Mouse (Mus musculus): ENCODE results near the gene Trim33.

Trim33 gene

DNA sequence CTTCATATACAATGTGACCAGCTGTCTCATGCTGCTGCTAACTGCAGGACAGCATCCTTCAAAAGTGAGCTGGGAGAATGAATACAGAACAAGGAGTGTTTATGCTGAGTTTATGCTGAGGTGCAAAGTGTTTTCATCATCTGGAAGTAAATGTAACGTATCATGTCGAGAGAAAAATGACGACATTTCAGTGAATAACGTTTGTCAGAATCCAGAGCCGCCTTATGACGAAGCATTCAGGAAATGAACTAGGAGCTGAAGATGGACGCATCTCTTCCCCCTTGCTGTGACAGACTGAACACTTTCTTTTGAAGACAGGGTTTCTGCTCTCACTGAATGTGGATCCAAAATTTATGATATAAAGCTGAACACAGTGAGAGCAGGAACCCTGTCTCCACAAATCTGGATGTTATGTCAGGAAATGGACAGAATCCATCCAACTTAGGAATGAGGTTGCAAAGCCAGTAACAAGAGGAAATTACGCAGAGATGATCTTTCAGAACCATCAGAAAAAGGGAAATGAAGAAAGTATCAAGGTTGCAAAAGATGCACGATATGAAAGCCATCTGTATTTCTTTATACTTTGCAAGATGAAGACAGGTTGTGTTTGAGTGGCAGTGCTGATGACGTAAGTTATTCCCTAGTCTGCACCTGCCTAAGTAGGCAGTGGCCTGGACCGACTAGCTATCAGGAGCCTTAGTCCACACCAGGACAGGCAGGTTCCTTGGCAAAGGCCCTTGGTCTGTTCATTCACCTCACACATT, 85.3 kb downstream of the Trim33 start:
- no peak for DNase-seq

DNA sequence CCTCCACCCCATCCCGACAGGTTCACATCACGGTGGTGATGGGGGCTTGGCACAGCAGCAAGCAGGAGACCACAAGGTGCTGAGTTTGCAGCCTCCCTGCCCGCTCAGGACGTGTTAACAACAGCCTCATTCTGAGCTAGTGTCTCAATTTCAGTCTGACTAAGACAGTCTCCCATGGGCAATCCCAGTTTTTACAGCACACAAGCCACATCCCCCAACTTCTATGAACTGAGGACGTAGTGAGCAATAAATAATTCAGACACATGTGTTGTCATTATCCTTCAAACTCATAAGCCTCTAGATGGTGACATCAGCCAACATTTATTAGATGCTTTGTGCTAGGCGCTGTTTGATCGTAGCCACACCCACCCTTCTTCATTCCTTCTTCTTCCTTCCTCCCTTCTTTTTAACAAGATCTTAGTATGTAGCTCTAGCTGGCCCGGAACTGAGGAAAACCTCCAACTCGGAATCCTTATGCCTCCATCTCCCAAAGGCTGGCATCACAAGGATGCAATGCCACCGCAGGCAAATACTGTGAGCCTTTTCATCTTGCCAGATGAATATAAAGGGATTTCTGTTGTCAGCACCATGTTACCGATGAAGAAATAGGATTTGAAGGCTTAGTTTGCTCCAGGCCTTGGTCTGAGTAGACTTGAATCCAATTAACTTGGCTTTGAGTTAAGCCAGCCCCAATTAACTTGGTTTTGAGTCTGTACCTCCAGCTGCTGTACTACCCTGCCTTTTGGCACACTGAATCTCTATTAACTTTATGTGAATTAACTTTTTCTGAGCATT, 88.3 kb downstream of the Trim33 start:
- no peak for DNase-seq

DNA sequence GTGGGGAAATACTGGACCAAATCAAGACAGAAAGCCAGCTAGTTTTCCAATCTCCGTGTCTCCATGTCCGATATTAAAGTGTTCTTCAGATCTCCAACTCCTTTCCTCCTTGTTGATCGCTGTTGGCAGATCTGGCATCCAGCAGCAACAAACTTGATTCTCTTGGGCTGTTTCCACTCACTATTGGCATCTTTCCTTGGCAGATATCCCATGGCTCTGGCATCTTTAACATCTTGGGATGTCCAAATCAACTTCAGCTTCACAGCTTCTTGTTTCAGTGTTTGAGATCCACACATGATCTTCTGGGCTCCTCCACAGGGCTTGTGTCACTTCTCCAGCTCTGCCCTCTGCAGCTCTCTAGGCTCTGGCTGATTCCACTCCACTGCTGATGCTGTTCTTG, 89.6 kb downstream of the Trim33 start:
- DNase-seq: no peak

DNA sequence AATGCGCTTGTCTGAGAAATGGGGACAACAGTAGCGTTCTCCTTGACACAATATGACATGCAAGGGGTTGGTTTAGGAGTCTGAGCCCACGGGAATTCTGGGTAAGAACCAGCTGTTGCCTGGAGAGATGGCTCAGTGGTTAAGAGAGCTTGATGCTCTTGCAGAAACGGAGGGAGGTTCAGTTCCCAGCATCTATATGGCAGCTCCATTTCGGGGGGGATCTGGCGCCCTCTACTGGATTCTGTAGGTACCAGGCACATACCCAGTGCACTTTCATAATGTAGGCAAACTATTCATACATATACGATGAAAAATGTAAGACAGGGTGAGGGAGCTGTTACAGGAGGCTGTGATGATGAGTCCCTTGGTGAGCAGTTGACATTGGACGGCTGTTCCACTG, 94.9 kb downstream of the Trim33 start:
- peak; percentile 70 for DNase-seq

DNA sequence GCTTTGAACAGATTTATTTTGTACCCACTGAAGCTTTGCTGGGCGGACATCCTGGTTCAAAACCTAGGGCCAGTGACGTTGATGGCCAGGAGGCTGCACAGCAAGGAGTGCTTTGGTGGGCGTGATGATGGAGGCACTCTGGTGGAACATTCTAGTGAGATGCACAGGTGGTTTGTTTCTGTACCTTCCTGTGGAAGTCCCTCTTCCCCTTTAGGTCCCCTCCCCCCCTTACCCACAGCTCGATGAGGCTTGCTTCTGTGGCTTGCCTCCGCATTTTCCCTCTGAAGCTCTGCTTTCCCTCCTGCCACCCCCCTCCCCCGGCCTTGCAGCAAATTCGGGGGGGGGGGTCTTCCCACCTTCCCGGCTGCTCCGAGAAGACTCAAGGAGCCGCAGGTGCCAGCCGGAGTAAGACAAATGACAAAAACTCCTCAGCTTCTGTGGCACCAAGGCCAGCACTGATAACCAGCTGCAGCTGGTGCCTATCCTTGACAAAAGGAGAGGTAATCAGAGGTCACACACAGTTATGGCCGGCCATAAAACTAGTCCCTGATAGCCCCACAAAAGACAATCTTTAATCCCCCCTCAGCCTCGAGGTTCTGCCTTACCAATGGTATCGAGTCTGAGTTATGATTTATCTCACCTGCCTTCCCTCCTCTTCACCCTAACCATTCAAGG, 96.2 kb downstream of the Trim33 start:
- no peak for DNase-seq

DNA sequence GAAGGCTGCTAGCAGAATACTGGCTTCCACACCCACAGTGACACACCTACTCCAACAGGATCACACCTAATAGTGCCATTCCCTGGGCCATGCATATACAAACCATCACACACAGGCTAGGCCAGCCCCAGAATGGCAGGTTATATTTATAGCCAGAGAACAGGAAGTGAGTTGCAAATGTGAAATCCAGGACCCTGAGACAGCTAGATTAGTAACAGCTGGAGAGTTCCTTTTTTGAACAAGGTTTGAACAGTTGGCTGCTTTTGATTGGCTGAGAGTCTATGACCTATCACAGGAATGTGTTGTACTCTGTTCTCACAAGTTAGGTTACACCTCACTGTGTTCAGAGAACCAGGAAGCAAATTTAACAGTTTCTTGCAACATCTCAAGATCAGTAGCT, 98.9 kb downstream of the Trim33 start:
- no peak for DNase-seq

DNA sequence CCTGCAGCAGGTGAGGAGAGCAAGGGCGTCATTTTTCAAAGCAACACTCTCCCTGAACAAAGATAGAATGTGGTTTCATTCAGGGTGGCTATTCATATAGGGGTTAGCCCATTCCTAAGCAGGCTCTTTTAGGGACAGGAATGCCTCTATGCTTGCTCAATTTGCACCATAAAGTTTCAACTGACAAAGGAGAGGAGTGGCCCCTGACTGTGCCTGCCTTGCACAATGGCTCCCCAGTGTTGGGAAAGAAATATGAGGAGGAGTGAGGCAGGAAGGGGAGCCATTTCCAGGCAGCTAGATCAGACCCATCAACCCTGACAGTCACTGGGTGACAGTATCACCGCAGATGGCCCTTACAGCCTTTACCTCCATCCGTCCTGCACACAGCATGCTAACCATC, 100.3 kb downstream of the Trim33 start:
- no peak for DNase-seq

DNA sequence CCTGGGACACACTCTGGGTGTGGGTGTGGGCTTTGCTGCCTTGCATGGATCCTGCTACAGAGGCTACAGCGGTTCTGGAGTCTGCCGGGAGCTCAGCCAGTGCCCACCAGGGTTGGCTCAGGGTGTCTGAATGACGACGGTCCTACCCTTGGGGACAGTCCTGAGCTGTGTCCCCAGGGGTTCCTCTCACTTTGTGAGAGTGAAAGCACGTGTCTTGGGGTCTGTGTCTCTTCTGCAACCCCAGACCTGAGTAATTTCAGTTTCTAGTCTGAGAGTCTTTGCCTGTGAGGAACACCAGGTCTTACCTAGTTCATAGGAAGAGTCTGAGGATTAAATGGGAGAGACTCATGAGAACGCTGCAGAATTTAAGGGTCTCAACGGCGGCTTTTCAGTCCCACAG, 101.7 kb downstream of the Trim33 start:
- DNase-seq: no peak

DNA sequence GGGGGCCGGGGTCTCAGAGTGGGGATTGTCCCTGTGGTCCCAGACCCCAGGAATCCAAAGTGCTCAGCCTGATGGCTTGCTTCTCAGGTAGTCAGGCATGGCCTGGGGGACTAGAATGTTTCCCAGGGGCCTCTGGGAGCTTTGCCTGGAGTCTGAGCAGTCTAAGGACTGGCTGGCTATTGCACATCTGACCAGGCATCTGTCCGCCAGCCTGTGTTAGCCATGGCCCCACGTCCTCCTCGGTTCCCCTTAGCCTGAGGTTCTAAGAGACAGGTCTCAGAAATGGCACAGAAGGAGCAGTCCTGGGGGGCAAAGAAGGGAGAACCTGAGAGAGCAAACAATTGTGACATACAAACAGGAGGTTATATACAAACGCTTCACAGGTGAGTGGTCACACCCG, 102.3 kb downstream of the Trim33 start:
- no peak for DNase-seq

DNA sequence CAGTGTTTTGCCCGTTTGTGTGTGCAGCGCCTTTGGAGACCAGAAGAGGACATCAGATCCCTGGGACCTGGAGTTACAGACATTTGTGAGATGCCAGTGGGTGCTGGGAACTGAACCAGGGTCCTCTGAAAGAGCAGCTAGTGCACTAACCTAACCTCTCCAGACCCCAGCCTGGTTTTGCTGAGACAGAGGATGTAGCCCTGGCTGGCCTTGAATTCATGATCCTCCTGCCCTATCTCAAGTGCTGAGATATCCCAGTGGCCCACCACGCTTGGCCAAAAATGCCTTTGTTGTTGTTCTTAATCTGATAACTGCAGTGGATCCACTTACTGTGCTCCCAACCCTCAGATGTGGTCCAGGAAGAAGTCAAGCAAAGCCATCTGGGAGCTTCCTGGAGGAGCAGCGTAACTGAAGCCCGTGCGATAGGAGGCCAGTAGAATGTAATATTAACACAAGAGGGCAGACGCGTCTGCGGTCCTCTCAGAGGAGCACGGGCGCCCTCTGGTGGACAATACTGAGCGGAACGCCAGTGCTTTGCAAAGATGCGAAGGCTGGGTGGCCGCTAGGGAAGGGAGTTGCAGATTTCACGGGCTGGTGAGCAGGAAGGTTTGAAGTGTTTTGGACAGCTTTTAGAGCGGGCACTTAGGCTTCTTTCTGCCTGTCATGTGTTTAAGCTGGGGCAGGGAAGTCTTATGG, 103.9 kb downstream of the Trim33 start:
- peak; percentile 92 for DNase-seq

DNA sequence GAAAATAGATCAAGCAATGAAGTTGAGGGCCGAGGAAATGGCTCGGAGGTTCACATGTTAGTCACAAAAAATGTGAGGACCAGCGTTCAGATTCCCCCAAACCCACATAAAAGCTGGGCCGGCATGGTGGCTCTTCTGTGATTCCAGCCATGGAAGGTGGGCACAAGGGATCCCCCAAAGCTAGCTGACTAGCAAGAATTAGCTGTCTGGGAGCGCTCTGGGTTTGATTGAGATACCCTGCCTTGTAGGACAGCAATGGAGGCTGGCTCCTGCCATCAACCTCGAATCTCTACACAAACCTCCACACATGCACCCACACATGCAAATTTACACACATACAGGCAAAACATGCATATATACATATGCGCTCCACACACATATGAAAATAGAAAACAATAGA, 105.4 kb downstream of the Trim33 start:
- DNase-seq: no peak

DNA sequence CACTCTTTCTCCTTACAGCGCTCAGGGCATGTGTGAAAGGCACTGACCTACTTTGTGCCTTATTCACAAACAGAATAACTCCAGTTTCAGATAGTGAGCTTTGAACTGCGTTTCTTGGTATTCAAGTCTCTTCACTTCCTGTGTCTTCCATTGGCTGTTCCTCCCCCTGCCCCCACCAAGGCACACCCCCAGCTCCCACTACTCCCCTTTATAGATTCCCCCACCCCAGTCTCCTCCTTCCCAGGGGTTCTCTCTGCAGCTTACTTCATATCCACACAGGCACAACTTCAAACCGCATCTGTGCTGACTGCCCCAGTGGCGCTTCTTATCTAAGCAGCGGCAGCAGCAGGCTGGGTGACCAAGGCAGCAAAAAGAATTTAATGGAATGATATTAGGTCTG, 105.9 kb downstream of the Trim33 start:
- DNase-seq: peak; percentile 61

DNA sequence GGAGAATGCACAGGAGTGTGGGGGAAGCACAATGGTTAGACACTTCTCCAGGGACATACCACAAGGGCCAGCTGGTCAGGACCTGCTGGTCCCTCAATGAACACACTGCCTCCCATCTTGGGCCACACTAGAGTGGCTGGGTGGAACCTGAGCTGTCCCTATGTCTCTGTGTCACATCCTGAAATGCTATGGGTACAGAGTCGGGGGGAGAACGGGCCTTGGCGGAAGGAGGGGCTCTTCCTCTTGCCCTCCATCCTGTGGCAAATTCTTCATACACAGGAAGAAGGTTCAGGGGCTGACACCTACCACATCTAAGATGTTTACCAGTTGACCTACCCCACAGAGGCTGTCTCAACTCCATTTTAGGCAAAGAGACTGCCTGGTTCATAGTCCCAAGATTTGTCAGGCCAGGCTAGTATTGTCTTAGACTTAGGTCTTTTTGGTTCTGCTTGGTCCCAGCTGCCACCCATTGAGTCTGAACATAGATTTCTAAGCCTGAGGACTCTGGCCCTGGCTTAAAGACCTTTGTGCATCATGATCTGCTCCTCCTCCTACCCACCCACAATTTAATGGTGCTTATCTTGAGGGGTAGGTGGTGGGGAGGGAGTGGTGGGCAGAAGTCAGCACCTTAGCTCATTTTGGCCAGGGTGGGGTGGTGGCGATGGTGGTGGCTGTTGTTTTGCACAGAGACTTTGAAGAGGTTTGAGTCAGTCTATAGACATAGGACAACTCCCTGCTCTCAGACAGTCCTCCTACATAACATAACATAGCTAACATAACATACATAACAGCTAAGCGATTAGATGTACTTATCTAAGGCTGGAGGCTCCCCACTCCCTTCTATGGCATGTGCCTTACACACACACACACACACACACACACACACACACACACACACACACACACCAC, 106.5 kb downstream of the Trim33 start:
- DNase-seq: no peak

DNA sequence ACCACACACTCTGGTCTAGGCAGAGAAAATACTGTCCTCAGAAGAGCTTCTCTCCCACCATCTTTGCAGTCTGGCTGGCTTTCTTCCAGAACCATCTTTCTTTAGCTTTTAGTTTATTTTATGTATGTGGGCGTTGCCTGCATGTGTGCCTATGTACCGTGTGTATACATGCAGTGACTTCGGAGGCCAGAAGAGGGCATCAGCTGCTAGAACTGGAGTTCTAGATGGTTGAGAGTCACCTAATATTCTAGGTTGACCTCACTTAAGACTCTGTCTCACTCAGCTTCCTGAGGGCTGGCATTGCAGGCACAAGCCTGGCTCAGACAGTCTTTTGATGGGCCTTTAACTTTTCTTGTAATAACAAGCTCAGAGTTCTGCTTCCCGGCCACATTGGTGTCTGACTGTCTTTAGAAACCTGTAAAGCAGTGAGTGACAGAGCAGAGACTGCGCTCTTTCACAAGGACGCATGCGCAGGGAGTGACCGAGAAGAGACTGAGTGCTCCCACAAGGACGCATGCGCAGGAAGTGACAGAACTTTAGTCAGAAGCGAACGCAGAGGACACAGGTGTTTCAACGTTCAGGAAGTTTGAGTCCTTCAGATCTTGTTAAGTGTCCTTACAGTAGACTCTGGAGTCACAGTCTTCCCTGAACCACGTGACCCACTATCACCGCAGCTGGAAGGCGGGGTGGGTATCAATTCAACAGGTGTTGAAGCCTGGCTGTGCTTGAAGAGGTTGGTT, 107.4 kb downstream of the Trim33 start:
- DNase-seq: peak; percentile 40

DNA sequence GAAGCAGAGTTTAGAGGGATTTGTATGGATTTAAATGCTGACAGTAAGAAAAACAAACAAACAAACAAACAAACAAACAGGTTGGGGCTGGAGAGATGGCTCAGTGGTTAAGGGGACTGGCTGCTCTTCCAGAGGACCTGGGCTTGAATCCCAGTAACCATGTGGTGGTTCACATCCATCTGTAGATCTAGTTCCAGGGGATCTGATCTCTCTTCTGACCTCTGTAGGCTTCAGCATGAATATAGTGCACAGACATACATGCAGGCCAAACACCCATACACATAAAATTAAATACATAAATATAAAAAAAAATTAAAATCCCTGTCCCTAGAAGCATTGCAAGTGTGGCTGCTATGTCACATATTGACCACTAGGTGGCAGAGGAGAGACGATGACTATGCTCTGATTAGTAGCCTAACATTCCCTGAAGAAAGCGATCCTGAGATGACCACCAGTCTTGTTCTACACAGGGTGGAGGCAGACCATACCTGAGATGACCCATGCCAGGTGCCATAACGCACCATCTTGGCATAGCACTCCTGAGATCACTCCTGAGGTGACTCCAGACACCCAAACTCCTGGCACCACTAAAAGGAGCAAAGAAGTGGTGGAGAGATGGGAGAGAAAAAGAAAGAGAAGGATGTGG, 113.6 kb downstream of the Trim33 start:
- no peak for DNase-seq

DNA sequence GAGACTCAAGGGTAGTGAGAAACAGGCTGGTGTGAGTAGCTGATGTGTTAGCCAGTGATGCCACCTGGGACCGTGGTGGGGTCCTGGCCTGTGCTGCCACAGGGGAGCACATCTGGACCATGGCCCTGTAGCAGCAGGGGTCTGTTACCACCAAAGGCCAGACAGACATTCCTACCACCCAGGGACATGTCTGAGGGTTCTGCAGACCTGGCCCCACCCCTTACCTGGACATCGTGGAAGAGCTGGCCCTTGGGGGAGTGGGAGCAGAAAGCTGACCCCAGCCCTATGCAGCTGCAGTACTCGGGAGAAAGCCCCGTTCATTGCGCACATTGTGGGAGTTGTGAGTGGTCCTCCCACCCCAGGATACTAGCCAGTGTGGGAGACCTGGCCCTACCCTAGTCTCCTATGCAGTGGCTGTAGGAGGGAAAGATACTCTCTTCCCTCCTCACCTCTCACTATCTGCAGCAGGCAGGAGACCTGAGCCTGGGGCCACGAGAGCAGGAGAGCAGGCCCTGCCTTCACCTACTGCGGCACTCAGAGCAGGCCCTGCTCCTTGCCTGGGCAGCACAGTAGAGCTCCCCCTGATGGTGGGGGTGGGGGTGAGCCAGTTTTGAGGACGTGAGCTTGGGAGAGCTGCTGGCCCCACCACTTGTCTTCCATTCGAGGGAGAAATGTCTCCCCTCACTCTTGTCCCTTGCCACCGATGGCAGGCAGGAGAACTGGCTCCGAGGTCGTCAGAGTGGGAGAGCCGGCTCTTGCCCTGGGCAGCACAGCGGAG, 114.4 kb downstream of the Trim33 start:
- DNase-seq: no peak

DNA sequence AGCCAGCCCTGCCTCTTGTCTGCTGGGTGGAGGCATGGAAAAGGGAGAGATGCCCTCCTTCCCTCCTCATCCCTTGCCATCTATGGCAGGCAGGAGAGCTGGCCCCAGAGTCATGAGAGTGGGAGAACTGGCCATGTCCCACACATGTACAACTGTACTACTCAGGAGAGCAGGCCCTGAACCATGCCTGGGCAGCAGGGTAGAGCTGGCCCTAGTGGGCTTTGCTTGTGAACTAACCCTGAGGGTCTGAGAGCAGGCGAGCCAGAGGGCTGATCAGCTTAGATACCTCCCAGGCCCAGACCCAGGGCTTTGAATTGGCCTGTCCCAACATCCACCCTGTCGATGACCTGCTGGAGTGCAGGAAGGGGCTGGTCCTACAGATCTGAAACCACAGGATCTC, 115.0 kb downstream of the Trim33 start:
- DNase-seq: no peak

DNA sequence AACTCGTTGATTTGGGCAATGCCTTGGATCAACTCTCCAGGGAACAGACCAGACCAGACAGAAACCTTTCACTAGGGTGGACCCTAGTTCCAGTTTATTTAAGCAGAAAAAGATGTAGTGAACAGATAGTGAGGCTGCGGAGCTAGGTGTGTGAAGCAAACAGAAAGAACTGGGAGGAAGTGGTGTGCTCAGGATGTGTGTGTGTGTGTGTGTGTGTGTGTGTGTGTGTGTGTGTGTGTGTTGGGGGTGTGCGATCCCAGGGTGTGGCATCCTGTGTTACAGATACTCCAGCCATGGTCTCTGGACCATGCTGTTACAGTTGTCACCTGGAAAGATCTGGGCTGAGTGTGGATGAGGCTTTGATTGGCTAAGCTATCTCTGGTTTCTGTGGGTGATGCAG, 118.4 kb downstream of the Trim33 start:
- DNase-seq: no peak

DNA sequence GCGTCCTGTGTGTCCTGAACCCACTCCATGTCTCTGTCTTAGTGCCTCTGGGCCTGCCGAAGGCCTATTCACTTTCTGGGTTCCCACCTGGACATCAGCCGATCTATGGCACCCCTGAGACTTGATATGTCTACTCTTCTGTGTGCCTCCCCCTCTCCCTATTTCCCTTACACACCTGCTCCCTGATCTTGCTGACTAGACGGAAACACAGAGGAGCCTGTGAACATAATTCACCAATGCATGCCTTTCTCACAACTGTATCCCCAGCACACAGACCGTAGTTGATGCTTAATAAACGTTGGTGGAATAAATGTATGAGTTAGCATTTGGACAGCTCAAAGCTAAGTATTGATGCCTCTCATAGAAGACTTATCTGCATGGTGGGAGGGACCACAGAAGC, 121.7 kb downstream of the Trim33 start:
- no peak for DNase-seq
